Mouse (Mus musculus): ENCODE results near the gene Defb22.

- TF ChIP-seq CTCF (IDR thresholded peaks at IDR 0.05; ENCODE audit: control insufficient read depth, insufficient read depth, insufficient read length) (no peak), USF1 (IDR thresholded peaks at IDR 0.05; ENCODE audit: low read depth) (no peak), MAX (IDR thresholded peaks at IDR 0.05) (no peak), FOSL1 (IDR thresholded peaks at IDR 0.05; ENCODE audit: insufficient read depth, low read length, poor library complexity, severe bottlenecking) (no peak)
Observed at GRCm38 (mm10) chr2:152438963-152439362, 51.0 kb downstream of the Defb22 start.
